Comparison of ENCODE assay signal across 8 mouse cellular contexts in genomic region chr16:34095548-34096141, GRCm38 (mm10).
DNase-seq lines count a peak whose midpoint lies in the region; ATAC-seq lines count a peak whose summit lies in the region.

No protein-coding gene starts in this region.

- peak overlapping the region; percentile 27 for H3K9ac ChIP-seq in forebrain, embryonic 15.5 days (replicated peaks)
- H3K9ac ChIP-seq in limb, embryonic 12.5 days (replicated peaks), result peak overlapping the region; percentile 60
- peak overlapping the region; percentile 65 for H3K9ac ChIP-seq in midbrain, embryonic 11.5 days (ENCODE audit: low read length)

- H3K9me3 ChIP-seq in forebrain, embryonic 15.5 days, result no peaks in the 10 kb centered on the region
- no peaks in the 10 kb centered on the region for H3K9me3 ChIP-seq in limb, embryonic 12.5 days
- no peaks in the 10 kb centered on the region for H3K9me3 ChIP-seq in midbrain, embryonic 11.5 days (ENCODE audit: control insufficient read depth, low read length)

- H3K36me3 ChIP-seq in forebrain, embryonic 15.5 days, result no peaks in the 10 kb centered on the region; the same call in 1 of the 2 replicates
- H3K36me3 ChIP-seq in limb, embryonic 12.5 days, result no peaks in the 10 kb centered on the region
- no peaks in the 10 kb centered on the region for H3K36me3 ChIP-seq in midbrain, embryonic 11.5 days (ENCODE audit: control insufficient read depth, insufficient read depth, low read length)

- H3K27ac ChIP-seq in forebrain, embryonic 15.5 days (replicated peaks), result peak overlapping the region; percentile 46
- H3K27ac ChIP-seq in limb, embryonic 12.5 days, result no peak overlapping the region
- H3K27ac ChIP-seq in midbrain, embryonic 11.5 days (ENCODE audit: low read depth, low read length), result no peak overlapping the region

- DNase-seq in CD8-positive naive resting alpha-beta T cell, adult 2 months (ENCODE audit: low read depth in 2 of 2, low spot score in 2 of 2), result peak; percentile 4 to 7
- DNase-seq in adrenal gland, postnatal 25 days, result peak; percentile 76
- DNase-seq in midbrain, embryonic 11.5 days (ENCODE audit: low spot score, missing footprints), result peak; percentile 96
- DNase-seq in spleen, adult 12 weeks (ENCODE audit: low spot score), result peak; percentile 47
- DNase-seq in yolk sac, embryonic 10.5 days (ENCODE audit: low spot score), result peak; percentile 86

- peak overlapping the region; percentile 49 for H3K4me2 ChIP-seq in forebrain, embryonic 15.5 days (replicated peaks)
- peak overlapping the region; percentile 85 for H3K4me2 ChIP-seq in limb, embryonic 12.5 days
- H3K4me2 ChIP-seq in midbrain, embryonic 11.5 days, result peak overlapping the region; percentile 62

- WGBS in forebrain, embryonic 15.5 days, result 1% methylated on average over 33 of the region's 34 CpGs
- WGBS in limb, embryonic 12.5 days, result under 1% methylated on average over 34 of the region's 34 CpGs
- WGBS in midbrain, embryonic 11.5 days, result 0% methylated on average over 34 of the region's 34 CpGs

- peak; percentile 64 for ATAC-seq in forebrain, embryonic 15.5 days (replicated peaks)
- peak; percentile 54 to 82; a peak in 2 of 4 replicates for ATAC-seq in hematopoietic stem cell, adult 5-6 weeks (replicated peaks in 1 of 2; ENCODE audit: insufficient read depth in 1 of 2, low FRiP score in 2 of 2, low TSS enrichment in 1 of 2, low read depth in 1 of 2, poor library complexity in 2 of 2, severe bottlenecking in 2 of 2)
- ATAC-seq in limb, embryonic 12.5 days (ENCODE audit: insufficient number of reproducible peaks, insufficient read depth, low FRiP score, low TSS enrichment, low read depth), result peak; percentile 57; the same call in 1 of the 2 replicates
- ATAC-seq in midbrain, embryonic 11.5 days (ENCODE audit: low FRiP score), result peak; percentile 69

- peaks cover 8% of the 10 kb centered on the region; the same call in 1 of the 2 replicates for H3K27me3 ChIP-seq in forebrain, embryonic 15.5 days
- H3K27me3 ChIP-seq in limb, embryonic 12.5 days, result peaks cover 10% of the 10 kb centered on the region; the same call in 1 of the 2 replicates
- peaks cover 5% of the 10 kb centered on the region; the same call in 1 of the 2 replicates for H3K27me3 ChIP-seq in midbrain, embryonic 11.5 days (ENCODE audit: control insufficient read depth, insufficient read depth, low read length)

- peaks cover 29% of the 10 kb centered on the region for H3K4me1 ChIP-seq in forebrain, embryonic 15.5 days
- peaks cover 38% of the 10 kb centered on the region for H3K4me1 ChIP-seq in limb, embryonic 12.5 days (replicated peaks)
- peaks cover 17% of the 10 kb centered on the region for H3K4me1 ChIP-seq in midbrain, embryonic 11.5 days (ENCODE audit: control insufficient read depth, insufficient read depth, low read length)

- peak overlapping the region; percentile 33 for H3K4me3 ChIP-seq in forebrain, embryonic 15.5 days
- peak overlapping the region; percentile 49 for H3K4me3 ChIP-seq in limb, embryonic 12.5 days (replicated peaks)
- H3K4me3 ChIP-seq in midbrain, embryonic 11.5 days (ENCODE audit: low read depth, low read length), result peak overlapping the region; percentile 50

Comparison
In these comparisons a context has a peak if more than half of its experiments do, and no peak if none do; other contexts are left out.
1. DNase-seq: peak in every context shown above with its lines; median percentile 96 in midbrain, embryonic 11.5 days; 86 in yolk sac, embryonic 10.5 days; 76 in adrenal gland, postnatal 25 days; 47 in spleen, adult 12 weeks; 6 in CD8-positive naive resting alpha-beta T cell, adult 2 months.